Mouse (Mus musculus) c-Kit-positive CD71-positive TER-119-positive erythroid progenitor cells, embryonic 14.5 days (primary cell): Measurements from ENCODE around the gene Ncor2.

ENCODE experiments used
- DNase-seq: peaks from one replicate; pipeline ENCODE4 v3.0.0-alpha.2; 2013; ENCODE audit warnings: low spot score

Gene Ncor2

DNA sequence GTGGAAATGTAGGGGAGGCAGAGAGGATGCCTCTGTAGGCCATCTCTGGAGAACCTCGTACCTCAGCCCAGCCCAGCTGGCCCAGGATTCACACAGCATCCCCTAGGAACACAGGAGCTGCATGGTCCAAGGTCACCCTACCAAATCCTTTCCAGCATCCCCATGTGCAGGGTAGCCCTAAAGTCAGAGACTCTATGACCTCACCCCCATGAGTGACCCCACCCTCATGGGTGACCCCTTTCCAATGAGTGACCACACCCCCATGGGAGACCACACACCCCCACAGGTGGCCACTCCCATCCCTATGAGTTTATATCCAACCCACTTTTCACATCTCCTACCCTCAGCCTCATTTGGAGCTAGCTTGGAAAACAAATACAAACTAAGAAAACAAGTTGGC is 51.1 kb downstream of the Ncor2 start:
- DNase-seq, result no peak

DNA sequence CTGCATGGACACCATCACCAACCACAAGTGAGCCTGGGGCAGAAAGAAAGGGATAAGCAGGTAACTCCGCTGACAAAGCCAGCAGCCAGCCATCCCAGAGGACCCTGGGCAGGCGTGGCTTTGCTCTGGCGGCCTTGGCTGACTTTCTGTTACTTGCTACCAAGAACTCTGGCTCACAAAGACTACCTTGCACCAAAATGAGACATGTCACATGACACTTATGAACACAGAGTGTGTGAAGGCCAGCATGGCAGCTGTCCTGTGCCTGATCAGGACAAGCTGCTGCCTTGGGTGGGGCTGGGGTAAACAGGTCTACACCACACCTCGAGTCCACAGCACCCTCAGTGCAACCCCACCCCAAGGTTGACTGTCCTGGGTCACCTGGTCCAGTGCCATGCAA is 51.6 kb downstream of the Ncor2 start:
- DNase-seq, result no peak

- no peak for DNase-seq
Observed at GRCm38 (mm10) chr5:125125966-125126464, 53.0 kb downstream of the Ncor2 start.

DNA sequence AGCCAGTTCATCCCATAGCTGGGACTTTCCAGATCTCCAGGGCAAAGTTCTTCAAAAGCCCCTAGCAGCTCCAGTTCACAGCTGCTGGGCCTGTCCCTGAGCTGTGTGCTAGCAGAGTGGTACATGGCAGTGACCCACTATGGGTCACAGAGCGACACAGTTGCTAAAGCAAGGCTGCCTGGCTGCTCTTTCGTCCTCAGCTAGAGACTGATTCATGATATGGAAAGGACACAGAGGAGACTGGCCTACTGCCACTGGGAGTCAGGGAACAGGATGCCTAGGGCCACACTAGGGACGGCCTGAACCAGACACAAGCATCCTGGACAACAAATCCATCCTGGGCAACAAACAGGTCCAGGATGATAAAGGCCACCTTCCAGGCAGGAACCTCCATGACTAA is 53.8 kb downstream of the Ncor2 start:
- no peak for DNase-seq

DNA sequence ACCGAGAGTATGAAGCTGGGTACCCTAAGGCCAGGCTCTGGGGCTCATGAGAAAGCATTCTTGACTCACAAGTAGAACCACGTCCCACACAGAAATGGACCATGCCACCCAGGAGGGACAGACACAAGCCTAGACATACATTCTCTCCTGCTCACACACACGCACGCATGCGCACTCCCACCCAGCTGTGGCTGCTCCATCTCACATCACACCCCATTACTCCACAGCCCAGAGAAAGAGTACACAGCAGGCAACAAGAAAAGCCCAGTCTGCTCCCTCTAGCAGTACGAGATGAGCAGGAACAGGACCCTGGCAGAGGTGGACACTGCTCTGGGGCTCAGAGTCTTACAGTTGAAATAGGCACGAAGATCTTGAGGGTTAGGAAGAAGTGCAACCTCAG is 55.0 kb downstream of the Ncor2 start:
- no peak for DNase-seq

DNA sequence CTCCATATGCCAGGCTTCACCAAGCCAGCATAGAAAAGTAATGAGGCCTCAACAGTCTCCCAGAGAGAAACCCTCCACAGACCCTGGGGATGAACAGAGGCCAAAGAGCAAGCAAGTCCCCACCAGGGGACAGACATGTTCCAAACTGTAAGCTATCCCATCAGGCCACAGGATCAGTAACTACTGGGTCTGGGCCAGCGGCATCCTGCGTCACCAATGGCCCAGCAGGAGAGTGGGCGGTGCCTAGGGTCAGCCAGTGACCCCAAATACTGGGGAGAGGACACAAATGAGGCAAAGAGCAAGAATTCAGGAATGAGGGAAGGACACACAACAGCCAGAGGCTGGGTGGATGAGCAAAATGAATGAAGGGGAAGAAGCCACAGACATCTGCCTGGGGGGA is 55.8 kb downstream of the Ncor2 start:
- no peak for DNase-seq

DNA sequence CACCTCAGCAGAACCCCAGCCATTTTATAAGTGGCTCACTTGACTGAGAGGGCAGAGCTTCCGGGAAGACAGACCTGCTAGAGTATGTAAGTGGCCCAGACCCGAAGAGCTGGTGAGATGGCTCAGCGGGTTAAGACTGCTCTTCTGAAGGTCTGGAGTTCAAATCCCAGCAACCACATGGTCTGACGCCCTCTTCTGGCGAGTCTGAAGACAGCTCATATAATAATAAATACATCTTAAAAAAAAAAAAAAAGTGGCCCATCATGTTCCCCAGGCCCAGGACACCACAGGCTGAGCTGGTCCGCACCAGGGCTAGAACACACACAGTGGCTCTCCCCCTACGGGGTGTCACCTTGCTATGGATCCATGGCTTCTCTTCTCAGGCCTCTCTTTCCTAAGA is 56.5 kb downstream of the Ncor2 start:
- DNase-seq, result no peak

GRCm38 (mm10) chr5:125122049-125122448 is 57.0 kb downstream of the Ncor2 start:
- DNase-seq, result no peak

DNA sequence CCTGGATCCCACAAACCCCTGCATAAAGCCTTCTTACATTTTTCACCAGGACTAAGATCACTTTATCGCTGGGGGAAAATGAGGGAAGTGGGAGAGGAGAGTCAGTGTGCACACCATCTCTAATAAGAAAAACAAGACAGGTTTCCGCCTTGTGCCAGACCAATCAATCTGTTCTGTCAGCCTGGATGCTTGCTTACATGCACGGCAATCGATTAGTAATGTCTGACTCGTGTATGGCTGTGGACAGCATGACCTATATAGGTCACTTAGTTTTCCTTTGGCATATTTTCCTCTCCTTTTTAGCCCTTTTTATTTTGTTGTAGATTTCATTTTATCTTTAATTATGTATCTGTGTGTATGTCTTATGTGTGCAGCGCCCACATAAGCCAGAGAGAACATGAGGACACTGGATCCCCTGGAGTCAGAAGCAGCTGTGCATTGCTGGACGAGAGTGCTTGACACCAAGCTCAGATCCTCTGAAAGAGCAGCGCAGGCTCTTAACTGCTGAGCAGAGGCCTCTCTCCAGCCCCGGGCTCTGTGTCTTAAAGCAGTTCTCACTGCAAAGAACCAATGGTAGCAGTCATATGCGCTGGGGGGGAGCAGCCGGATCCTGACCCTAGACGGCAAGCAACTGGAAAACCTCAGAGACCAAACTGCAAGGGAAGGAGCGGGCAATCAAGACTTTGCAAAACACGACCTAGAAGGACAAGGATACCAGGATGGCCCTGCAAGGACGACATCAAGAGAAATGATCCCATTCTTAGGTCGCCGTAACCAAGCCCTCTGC is 58.3 kb downstream of the Ncor2 start:
- no peak for DNase-seq

- no peak for DNase-seq
Observed at GRCm38 (mm10) chr5:125117238-125117637, 61.8 kb downstream of the Ncor2 start.

DNA sequence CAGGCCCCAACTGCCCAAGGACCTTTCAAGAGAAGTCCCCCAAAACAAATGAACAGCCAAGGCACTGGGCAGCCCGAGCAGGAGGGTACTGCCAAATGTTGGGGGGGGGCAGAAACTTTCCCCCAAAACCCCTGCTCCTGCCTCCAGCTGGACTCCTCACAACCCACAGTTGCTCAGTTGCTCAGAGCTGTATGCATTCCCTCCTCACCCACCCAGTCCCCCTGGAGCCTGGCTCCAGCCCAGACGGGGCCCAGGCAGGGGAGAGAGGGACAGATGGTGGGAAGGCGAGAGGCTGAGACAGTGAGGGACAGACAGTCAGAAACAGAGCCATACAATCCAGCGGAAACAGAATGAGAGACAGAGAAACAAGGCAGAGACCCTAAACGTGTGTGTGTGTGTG is 66.0 kb downstream of the Ncor2 start:
- no peak for DNase-seq

- DNase-seq, result no peak
Observed at GRCm38 (mm10) chr5:125112588-125112987, 66.4 kb downstream of the Ncor2 start.

DNA sequence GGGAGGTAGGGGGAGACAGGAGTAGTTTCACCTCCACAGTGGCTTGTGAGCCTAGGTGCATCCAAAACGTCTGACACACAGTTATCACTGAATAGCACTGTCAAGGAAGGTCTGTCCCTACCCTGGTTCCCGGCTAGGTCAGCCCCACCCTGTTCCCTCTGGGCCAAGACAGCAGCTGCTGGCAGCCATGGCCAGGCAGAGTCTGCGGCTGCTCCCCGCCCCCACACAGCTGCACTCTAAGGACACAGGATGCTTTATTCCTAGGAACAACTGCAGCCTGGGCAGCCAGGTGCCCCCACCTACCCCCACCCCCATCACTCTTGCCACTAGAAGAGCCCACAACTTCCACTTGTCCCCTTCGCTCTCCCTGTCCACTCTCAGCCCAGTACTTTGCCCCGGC is 67.9 kb downstream of the Ncor2 start:
- DNase-seq, result no peak

- no peak for DNase-seq
Observed at GRCm38 (mm10) chr5:125110722-125111121, 68.3 kb downstream of the Ncor2 start.

- DNase-seq, result no peak
Observed at GRCm38 (mm10) chr5:125110196-125110595, 68.8 kb downstream of the Ncor2 start.

DNA sequence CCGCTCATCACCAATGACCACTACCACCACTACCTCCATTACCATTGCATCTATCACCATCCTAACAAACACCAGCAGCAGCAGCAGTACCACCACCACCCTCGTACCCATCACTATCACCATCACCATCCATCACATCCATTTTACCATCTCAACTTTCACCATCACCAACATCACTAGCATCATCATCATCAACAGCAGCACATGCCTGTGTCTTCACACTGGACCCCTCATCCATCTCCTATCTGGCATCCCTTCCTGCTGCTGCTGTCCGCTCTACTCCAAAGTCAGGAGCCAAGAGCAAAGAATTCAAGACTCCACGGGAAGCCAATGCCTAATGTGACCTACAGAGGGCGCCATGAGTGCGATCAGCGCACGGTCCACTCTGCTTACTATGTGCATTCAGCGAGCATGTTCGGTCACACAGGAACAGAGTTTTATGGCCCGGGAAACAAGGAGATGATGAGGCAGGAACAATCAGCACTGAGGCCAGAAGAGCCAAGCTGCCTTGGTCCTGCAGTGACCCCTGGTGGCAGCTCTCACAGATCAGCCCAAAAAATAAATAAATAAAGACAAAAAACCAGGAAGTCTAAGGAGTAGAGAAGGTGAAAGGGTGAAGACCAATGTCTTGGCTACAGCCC is 71.9 kb downstream of the Ncor2 start:
- DNase-seq, result peak; percentile 40

DNA sequence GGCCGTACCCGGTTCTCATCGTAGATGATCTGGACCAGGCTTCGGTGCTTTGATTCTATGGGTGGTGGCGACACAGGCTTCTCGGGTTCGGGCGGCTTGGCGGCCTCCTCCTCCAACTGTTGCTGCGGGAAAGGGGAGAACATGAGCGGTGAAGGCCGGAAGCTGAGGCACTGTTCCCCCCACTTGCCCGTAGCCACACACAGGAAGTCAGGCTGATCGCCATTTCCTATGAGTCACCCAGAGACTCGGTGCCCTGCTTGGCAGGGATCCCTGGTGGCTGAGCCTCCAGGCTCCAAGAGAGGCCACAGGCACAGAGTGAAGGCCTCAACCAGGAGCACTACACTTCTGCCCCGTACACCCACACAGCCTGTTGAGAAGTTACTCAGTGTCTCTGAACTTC is 72.8 kb downstream of the Ncor2 start:
- DNase-seq, result no peak

DNA sequence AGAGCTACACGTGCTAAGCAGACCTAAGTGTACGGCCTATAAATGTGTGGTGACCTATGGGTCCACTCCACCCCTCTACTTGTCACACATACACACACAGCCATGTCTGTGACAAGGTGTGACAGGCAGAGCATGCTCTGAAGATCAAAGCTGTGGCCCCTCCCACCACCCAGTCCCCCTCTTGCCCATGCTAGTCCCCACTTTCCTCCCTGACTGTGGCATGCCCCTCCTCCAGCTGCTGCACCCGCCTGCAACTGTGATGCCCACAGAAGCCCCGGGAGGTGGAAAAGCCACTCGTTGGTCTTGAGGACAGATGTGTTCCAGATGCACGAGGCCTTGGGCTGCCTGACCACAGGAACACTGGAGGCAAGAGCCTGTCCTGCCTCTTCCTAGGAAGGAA is 74.2 kb downstream of the Ncor2 start:
- no peak for DNase-seq

DNA sequence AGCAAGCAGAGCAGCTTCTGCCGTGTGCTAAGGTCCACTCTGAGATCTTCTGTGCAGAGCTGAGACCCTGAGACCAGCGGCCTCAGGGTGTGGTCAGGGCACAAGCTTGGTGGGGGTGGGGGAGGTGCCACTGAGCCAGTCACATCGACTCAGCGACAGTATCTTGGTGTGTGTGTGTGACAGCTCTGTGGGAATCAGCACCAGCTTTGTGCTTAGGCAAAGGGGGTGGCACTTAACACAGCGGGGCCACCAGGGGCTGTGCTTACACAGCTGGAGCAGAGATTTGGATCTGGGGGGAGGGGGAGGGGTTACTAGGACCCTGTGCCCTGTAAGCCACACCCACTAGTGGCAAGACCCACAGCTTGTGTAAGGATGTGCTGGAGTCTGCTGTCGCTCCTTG is 75.6 kb downstream of the Ncor2 start:
- DNase-seq, result no peak

GRCm38 (mm10) chr5:125102907-125103306 is 76.1 kb downstream of the Ncor2 start:
- DNase-seq, result no peak

DNA sequence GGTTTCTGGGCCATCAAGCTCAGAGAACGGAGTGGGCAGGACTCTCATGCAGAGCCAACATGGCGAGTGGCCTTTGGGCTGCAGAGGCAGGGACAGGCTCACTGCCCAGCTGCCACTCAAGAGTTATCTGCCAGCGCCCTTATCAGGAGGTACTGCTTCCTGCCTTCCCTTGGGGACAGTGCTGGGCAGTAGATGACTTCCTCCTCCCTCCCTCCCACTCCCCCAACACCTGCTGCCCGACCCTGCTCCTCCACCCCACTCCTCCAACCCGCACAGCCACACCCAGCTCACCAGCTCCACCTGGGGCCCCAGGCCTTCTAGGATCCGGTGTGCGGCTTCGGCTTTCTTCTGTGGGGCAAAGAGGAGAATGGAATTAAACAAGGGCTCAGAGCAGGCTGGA is 76.7 kb downstream of the Ncor2 start:
- no peak for DNase-seq

- DNase-seq, result no peak
Observed at GRCm38 (mm10) chr5:125099785-125100350, 79.2 kb downstream of the Ncor2 start.

- DNase-seq, result no peak
Observed at GRCm38 (mm10) chr5:125098692-125099091, 80.3 kb downstream of the Ncor2 start.
